8 mouse cellular contexts compared by ENCODE assay signal in the genomic region with DNA sequence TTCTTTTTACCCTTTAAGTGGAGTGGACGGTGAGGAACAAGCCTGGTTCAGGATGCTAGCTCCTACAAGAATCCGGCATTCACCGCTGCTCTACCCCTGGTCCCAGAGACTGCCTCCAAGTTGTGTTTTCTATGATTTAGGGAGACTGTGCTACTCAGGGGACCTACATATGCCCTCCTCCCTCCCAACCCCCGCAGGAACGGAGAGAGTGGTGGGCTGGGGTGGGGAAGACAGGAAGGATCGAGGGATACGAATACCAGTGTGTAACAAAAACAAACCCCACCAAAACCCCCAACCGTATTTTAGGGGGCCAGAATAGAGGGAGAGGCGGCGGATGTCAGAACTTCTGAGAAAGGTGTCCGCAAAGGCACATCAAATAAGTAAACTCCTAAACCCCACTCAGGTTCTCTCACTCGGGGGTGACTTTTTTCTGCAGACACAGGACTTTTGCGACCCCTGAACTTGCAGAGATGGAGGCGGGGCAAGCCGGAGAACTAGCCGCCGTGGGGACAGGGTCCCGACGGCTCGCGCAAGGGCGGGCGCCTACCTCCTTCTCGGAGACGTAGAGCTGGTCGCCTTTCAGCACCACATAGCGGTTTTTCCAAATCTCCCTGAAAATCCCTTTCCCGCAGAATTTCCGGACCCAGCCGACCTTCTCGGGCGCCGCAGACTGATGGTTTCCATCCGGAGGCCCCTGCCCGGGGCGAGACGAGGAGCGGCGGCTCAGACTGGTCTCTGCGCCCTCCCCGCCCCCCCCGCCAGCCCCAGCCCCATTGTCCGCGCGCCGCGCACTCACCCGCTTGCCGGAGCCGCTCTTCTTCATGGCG. TPM values are rescaled to one million over a fixed set of nuclear protein-coding genes. Genes with fewer than 3 reads are reported as not detected.
A peak's percentile ranks its signal among the peaks of the same experiment; 100 is the strongest.
DNase-seq lines count a peak whose midpoint lies in the region; ATAC-seq and TF ChIP-seq lines count a peak whose summit lies in the region.

No protein-coding gene starts in this region.

- H3K4me3 ChIP-seq in lung, embryonic 14.5 days (ENCODE audit: low read depth, low read length): peak overlapping the region; percentile 73
- peak overlapping the region; percentile 80 for H3K4me3 ChIP-seq in embryonic facial prominence, embryonic 13.5 days
- H3K4me3 ChIP-seq in hindbrain, postnatal 0 days (ENCODE audit: low read length): peak overlapping the region; percentile 82

- DNase-seq in lung, embryonic 14.5 days: peak; percentile 75
- no peak for DNase-seq in lung, adult 18-20 months
- DNase-seq in Patski (ENCODE audit: low read depth, low spot score): no peak
- no peak for DNase-seq in hindbrain, postnatal 0 days (ENCODE audit: low spot score)
- peak; percentile 40 for DNase-seq in lung, postnatal 14 days
- peak; percentile 73 for DNase-seq in testis, postnatal 10 days (ENCODE audit: low spot score)
- no peak for DNase-seq in gastrocnemius, adult 8-10 months (ENCODE audit: low spot score in 2 of 2)

- TF ChIP-seq CTCF in lung, embryonic 14.5 days (IDR thresholded peaks at IDR 0.05; ENCODE audit: low read depth): no peak
- no peak for TF ChIP-seq CTCF in Patski (IDR thresholded peaks at IDR 0.05)
- TF ChIP-seq CTCF in hindbrain, postnatal 0 days (IDR thresholded peaks at IDR 0.05; ENCODE audit: low read depth): no peak

- no peaks in the 10 kb centered on the region for H3K27me3 ChIP-seq in lung, embryonic 14.5 days (ENCODE audit: insufficient read depth, low read length)
- no peaks in the 10 kb centered on the region for H3K27me3 ChIP-seq in Patski
- H3K27me3 ChIP-seq in embryonic facial prominence, embryonic 13.5 days: no peaks in the 10 kb centered on the region
- H3K27me3 ChIP-seq in hindbrain, postnatal 0 days (ENCODE audit: insufficient read depth, low read length): no peaks in the 10 kb centered on the region

- peak overlapping the region; percentile 73 for H3K4me2 ChIP-seq in lung, embryonic 14.5 days
- peak overlapping the region; percentile 80 for H3K4me2 ChIP-seq in embryonic facial prominence, embryonic 13.5 days
- peak overlapping the region; percentile 93 for H3K4me2 ChIP-seq in hindbrain, postnatal 0 days (ENCODE audit: low read depth, low read length)

- peak overlapping the region; percentile 92 for H3K9ac ChIP-seq in lung, embryonic 14.5 days
- H3K9ac ChIP-seq in embryonic facial prominence, embryonic 13.5 days: peak overlapping the region; percentile 96
- peak overlapping the region; percentile 98 for H3K9ac ChIP-seq in hindbrain, postnatal 0 days (replicated peaks; ENCODE audit: low read length)

- POLR2A ChIA-PET in Patski (lab: Charles Lee): interaction anchor here (0.7 to 1.7 kb wide), 4 partner anchors 10 to 96 kb away, joined by 3 to 5 read pairs (median 4); no protein-coding TSS in a partner anchor

- peak; percentile 71 for ATAC-seq in lung, embryonic 14.5 days (ENCODE audit: insufficient read depth)
- ATAC-seq in Patski: peak; percentile 1
- no peak for ATAC-seq in embryonic facial prominence, embryonic 13.5 days (ENCODE audit: insufficient number of reproducible peaks, insufficient read depth, low FRiP score, low TSS enrichment, low read depth)
- peak; percentile 78 for ATAC-seq in hindbrain, postnatal 0 days

- peak overlapping the region; percentile 98 for H3K27ac ChIP-seq in lung, embryonic 14.5 days (ENCODE audit: low read depth)
- peak overlapping the region; percentile 99 for H3K27ac ChIP-seq in embryonic facial prominence, embryonic 13.5 days
- peak overlapping the region; percentile 96 for H3K27ac ChIP-seq in hindbrain, postnatal 0 days

- in situ Hi-C loops in Patski (cut with MboI; ENCODE audit: low pct_unique_long_range_greater_than_20kb): no loop called here

- H3K4me1 ChIP-seq in lung, embryonic 14.5 days (ENCODE audit: insufficient read depth): peaks cover 10% of the 10 kb centered on the region
- H3K4me1 ChIP-seq in embryonic facial prominence, embryonic 13.5 days: peaks cover 44% of the 10 kb centered on the region
- peaks cover 23% of the 10 kb centered on the region for H3K4me1 ChIP-seq in hindbrain, postnatal 0 days (ENCODE audit: insufficient read depth, low read length)

- WGBS in lung, embryonic 14.5 days: under 1% methylated on average over 51 of the region's 51 CpGs
- WGBS in embryonic facial prominence, embryonic 13.5 days: under 1% methylated on average over 50 of the region's 51 CpGs
- WGBS in hindbrain, postnatal 0 days: under 1% methylated on average over 49 of the region's 51 CpGs

- peaks cover 27% of the 10 kb centered on the region for H3K36me3 ChIP-seq in lung, embryonic 14.5 days (ENCODE audit: insufficient read depth)
- peaks cover 36% of the 10 kb centered on the region for H3K36me3 ChIP-seq in embryonic facial prominence, embryonic 13.5 days
- H3K36me3 ChIP-seq in hindbrain, postnatal 0 days (ENCODE audit: insufficient read depth, low read length): peaks cover 17% of the 10 kb centered on the region; the same call in 1 of the 2 replicates

- CTCF ChIA-PET in Patski (lab: Charles Lee): interaction anchor here (1.1 kb wide), 2 partner anchors 29 to 56 kb away, joined by 3 read pairs; no protein-coding TSS in a partner anchor

- no peaks in the 10 kb centered on the region for H3K9me3 ChIP-seq in lung, embryonic 14.5 days (ENCODE audit: low read depth, low read length)
- no peaks in the 10 kb centered on the region for H3K9me3 ChIP-seq in embryonic facial prominence, embryonic 13.5 days
- no peaks in the 10 kb centered on the region for H3K9me3 ChIP-seq in hindbrain, postnatal 0 days (ENCODE audit: low read length)

RNA-seq across cellular contexts. Expression of gene Plekho1, which starts 0.6 kb away (rescaled TPM):
- 36.7 and 37.0 TPM in 2 replicates for polyA plus RNA-seq in lung, embryonic 14.5 days (2014; fragmentation: Nextera tagmentation; extraction: Ambion mirVana)
- 118 TPM for polyA plus RNA-seq in Patski (2021)
- 41.2 and 47.7 TPM in 2 replicates for polyA plus RNA-seq in embryonic facial prominence, embryonic 13.5 days (2015; fragmentation: Nextera tagmentation; extraction: Ambion mirVana)
- 45.5 and 57.8 TPM in 2 replicates for total RNA-seq in hindbrain, postnatal 0 days (2014; rRNA removed)
- 37.9 and 39.0 TPM in 2 replicates for polyA plus RNA-seq in hindbrain, postnatal 0 days (2015; fragmentation: Nextera tagmentation; extraction: Ambion mirVana)
- 10 to 100 TPM; 11.3 to 16.5 (median 12.9) TPM for total RNA-seq in gastrocnemius, adult 8-10 months (2022)

Comparison
In these comparisons a context has a peak if more than half of its experiments do, and no peak if none do; other contexts are left out.
1. DNase-seq: peak in lung, embryonic 14.5 days (single experiment), lung, postnatal 14 days (single experiment) and testis, postnatal 10 days (single experiment); none in lung, adult 18-20 months (0 of 2), Patski (single experiment), hindbrain, postnatal 0 days (single experiment) and gastrocnemius, adult 8-10 months (0 of 2).
2. Peak in every context shown above with its lines, with median percentiles within 50 percentile points of each other: H3K27ac ChIP-seq, H3K4me2 ChIP-seq, H3K4me3 ChIP-seq and H3K9ac ChIP-seq.